Mouse (Mus musculus): ENCODE results near the gene Olfr645. TPM values are rescaled to one million over a fixed set of nuclear protein-coding genes. Genes with fewer than 3 reads are reported as not detected.
A peak's percentile ranks its signal among the peaks of the same experiment; 100 is the strongest.

Olfr645 gene
- not detected in 2 replicates for polyA plus RNA-seq (2012; ENCODE audit: insufficient read depth, low replicate concordance)

DNA sequence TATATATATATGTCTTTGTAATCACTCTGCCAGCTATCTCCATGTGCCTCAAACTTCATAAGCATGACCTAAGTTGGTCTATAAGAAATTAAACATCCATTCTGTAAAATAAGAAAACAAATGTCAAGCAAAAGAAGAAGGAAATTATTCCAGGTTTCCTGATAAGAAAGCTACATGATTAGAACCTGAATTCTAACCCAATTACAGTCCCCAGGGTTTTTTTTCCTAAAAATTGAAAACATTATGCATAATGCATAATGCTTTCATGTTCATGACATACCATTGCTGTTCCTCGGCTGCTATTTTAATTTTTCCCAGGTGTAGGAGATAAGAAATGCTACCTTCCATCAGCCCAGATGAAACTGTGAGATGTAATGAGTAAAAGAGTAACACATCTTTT, at the start of gene Olfr645:
Olfr645 (minus strand) TSS at position 101 of the 400 bp plus-strand sequence.
- Histone ChIP-seq H3K4me3 (replicated peaks) (no peak within 1 kb of the TSS), H3K9me3 (no peaks in the 10 kb centered on the region), H3K4me1 (peaks cover 3% of the 10 kb centered on the region; the same call in 1 of the 2 replicates), H3K27me3 (replicated peaks) (no peaks in the 10 kb centered on the region), H3K36me3 (replicated peaks; ENCODE audit: low read length) (no peaks in the 10 kb centered on the region)
- no peak for TF ChIP-seq FLI1 (IDR thresholded peaks at IDR 0.05; ENCODE audit: low read length)
- TF ChIP-seq GATA1 (IDR thresholded peaks at IDR 0.05; ENCODE audit: borderline replicate concordance, low read length) = no peak

GRCm38 (mm10) chr7:104129726-104130125, 44.5 kb upstream of the Olfr645 start, which contains the start of gene Ubqln5:
Gene Ubqln5 (minus strand): TSS chr7:104129826.
- Histone ChIP-seq H3K27me3 (replicated peaks) (no peaks in the 10 kb centered on the region), H3K4me1 (no peaks in the 10 kb centered on the region; the same call in 1 of the 2 replicates), H3K9me3 (no peaks in the 10 kb centered on the region), H3K4me3 (replicated peaks) (peak within 1 kb of the TSS; percentile 19), H3K36me3 (replicated peaks; ENCODE audit: low read length) (no peaks in the 10 kb centered on the region)
- TF ChIP-seq FLI1 (IDR thresholded peaks at IDR 0.05; ENCODE audit: low read length) (no peak), GATA1 (IDR thresholded peaks at IDR 0.05; ENCODE audit: borderline replicate concordance, low read length) (no peak)

DNA sequence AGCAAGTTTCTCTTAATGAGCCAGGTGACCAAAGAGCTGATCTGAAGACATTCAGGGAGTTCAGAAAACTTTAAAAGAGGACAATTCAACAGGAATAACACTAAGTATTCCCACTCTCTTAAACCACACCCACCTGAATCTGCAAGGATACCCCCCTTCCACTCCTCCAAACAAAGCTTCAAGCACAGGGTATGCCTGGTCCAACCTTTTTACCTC, 19.4 kb upstream of the Olfr645 start, which contains the start of gene Olfr646:
Olfr646 (plus strand) TSS at position 117 of the 216 bp plus-strand sequence.
- H3K27me3 ChIP-seq (replicated peaks) = no peaks in the 10 kb centered on the region
- TF ChIP-seq GATA1 (IDR thresholded peaks at IDR 0.05; ENCODE audit: borderline replicate concordance, low read length) (no peak), FLI1 (IDR thresholded peaks at IDR 0.05; ENCODE audit: low read length) (no peak)
- peak within 1 kb of the TSS; percentile 69 for H3K4me3 ChIP-seq (replicated peaks)
- peaks cover 34% of the 10 kb centered on the region for H3K4me1 ChIP-seq
- H3K9me3 ChIP-seq = no peaks in the 10 kb centered on the region
- H3K36me3 ChIP-seq (replicated peaks; ENCODE audit: low read length) = no peaks in the 10 kb centered on the region

DNA sequence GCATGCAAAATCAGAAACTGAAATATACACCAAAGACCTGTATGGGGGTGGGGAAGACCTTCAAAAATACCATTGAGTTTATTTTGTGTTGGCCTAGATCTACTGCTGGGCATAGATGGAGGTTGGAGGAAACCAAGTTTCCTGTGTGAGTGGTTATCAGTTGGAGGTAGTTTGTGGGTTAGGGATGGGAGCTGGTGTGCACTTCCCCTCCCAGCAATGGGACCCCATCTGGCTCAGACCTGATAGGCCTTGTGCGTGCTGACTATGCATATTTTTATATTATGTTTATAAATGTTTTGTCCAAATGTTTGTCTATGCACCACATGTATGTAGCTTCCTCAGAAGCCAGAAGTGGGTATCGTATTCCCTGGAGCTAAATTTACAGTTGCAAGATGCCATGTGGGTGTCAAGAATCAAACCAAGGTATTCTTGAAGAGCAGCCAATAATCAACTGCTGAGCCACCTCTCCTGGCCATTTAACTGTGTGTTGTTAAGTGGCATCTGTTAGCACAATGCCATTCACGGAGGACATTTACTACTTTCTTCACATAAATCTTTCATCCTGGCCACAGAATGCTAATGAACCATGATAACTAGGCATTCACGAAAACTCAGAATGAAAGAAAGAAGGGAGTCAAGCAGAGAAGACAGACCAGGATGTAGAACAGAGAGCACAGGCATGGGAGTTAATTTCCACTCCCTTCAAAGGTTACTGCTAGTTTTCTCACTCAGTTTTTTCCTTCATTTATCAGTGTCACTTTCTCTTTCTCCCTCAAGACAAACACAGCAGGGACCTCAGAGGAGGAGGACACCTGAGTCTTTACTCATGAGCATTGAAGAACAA, 18.9 kb upstream of the Olfr645 start:
- TF ChIP-seq GATA1 (IDR thresholded peaks at IDR 0.05; ENCODE audit: borderline replicate concordance, low read length) (peak; percentile 72; the same call in 1 of the 3 replicates), FLI1 (IDR thresholded peaks at IDR 0.05; ENCODE audit: low read length) (no peak)
- no peaks in the 10 kb centered on the region for H3K27me3 ChIP-seq (replicated peaks)

GRCm38 (mm10) chr7:104071769-104072168, 13.5 kb downstream of the Olfr645 start, which contains the start of gene Olfr644:
Gene Olfr644 (minus strand): TSS chr7:104071869.
- no peak within 1 kb of the TSS for H3K4me3 ChIP-seq (replicated peaks)
- TF ChIP-seq GATA1 (IDR thresholded peaks at IDR 0.05; ENCODE audit: borderline replicate concordance, low read length) = no peak
- no peak for TF ChIP-seq FLI1 (IDR thresholded peaks at IDR 0.05; ENCODE audit: low read length)

More for the DNA sequence above, 18.9 kb upstream of the Olfr645 start:
- no peaks in the 10 kb centered on the region for H3K36me3 ChIP-seq (replicated peaks; ENCODE audit: low read length)
- peaks cover 34% of the 10 kb centered on the region for H3K4me1 ChIP-seq
- H3K9me3 ChIP-seq = no peaks in the 10 kb centered on the region
- peak overlapping the region; percentile 69 for H3K4me3 ChIP-seq (replicated peaks)

DNA sequence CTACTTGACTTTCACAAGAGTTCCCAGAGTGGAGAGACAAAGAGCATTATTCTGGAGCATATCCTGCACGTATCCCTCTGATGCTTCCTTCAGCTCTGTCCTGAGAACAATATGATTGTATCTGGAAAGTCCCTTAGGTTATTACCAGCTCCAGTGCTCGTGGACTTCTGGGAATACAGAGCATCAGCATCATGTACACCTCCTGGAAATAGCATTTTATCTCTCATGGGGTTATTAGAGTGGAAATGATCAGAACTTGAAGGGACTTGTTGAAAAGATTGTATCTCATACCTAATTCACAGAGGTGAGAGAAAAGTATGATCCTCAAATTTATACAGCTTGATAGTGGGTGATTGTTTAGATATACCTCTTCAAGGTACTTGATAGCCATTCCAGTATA, 23.9 kb downstream of the Olfr645 start, which contains the start of gene 4930516K23Rik:
4930516K23Rik (minus strand) TSS at position 101 of the 400 bp plus-strand sequence.
- H3K4me3 ChIP-seq (replicated peaks) = no peak within 1 kb of the TSS
- no peaks in the 10 kb centered on the region for H3K27me3 ChIP-seq (replicated peaks)
- no peaks in the 10 kb centered on the region for H3K9me3 ChIP-seq
- TF ChIP-seq FLI1 (IDR thresholded peaks at IDR 0.05; ENCODE audit: low read length) = no peak
- no peak for TF ChIP-seq GATA1 (IDR thresholded peaks at IDR 0.05; ENCODE audit: borderline replicate concordance, low read length)
- no peaks in the 10 kb centered on the region for H3K36me3 ChIP-seq (replicated peaks; ENCODE audit: low read length)
- H3K4me1 ChIP-seq = peaks cover 9% of the 10 kb centered on the region

More at GRCm38 (mm10) chr7:104071769-104072168, 13.5 kb downstream of the Olfr645 start, which contains the start of gene Olfr644:
- Histone ChIP-seq H3K27me3 (replicated peaks) (no peaks in the 10 kb centered on the region), H3K4me1 (peaks cover 15% of the 10 kb centered on the region), H3K36me3 (replicated peaks; ENCODE audit: low read length) (no peaks in the 10 kb centered on the region), H3K9me3 (peaks cover 4% of the 10 kb centered on the region; the same call in 1 of the 2 replicates)

GRCm38 (mm10) chr7:104059215-104059614, 26.1 kb downstream of the Olfr645 start:
- TF ChIP-seq GATA1 (IDR thresholded peaks at IDR 0.05; ENCODE audit: borderline replicate concordance, low read length) (no peak), FLI1 (IDR thresholded peaks at IDR 0.05; ENCODE audit: low read length) (no peak)
- H3K36me3 ChIP-seq (replicated peaks; ENCODE audit: low read length) = no peaks in the 10 kb centered on the region

GRCm38 (mm10) chr7:104052566-104052965, 32.7 kb downstream of the Olfr645 start, which contains the start of gene Olfr642:
Gene Olfr642 (minus strand): TSS chr7:104052666.
- TF ChIP-seq FLI1 (IDR thresholded peaks at IDR 0.05; ENCODE audit: low read length) (no peak), GATA1 (IDR thresholded peaks at IDR 0.05; ENCODE audit: borderline replicate concordance, low read length) (no peak)

More at GRCm38 (mm10) chr7:104059215-104059614, 26.1 kb downstream of the Olfr645 start:
- Histone ChIP-seq H3K4me1 (peaks cover 9% of the 10 kb centered on the region), H3K9me3 (no peaks in the 10 kb centered on the region), H3K4me3 (replicated peaks) (no peak overlapping the region), H3K27me3 (replicated peaks) (no peaks in the 10 kb centered on the region)

DNA sequence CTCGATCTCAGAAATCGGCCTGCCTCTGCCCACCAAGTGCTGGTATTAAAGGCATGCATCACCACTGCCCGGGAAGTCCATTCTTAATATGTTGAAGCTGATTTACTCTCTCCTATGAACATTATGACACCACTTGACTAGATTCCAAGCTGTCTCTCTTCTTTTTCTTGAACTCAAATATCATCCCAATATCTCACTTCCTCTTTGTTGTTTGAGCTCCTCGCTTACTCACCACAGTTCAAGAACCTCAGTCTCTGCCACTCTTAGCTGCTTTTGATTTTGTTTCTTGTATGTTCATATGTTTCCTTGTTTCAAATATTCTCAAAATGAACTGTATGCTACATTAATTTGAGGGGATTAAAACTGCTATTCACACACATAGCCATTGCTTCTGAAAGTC, 34.5 kb downstream of the Olfr645 start:
- H3K27me3 ChIP-seq (replicated peaks) = no peaks in the 10 kb centered on the region
- H3K4me3 ChIP-seq (replicated peaks) = no peak overlapping the region
- H3K4me1 ChIP-seq = no peaks in the 10 kb centered on the region
- H3K36me3 ChIP-seq (replicated peaks; ENCODE audit: low read length) = no peaks in the 10 kb centered on the region
- TF ChIP-seq FLI1 (IDR thresholded peaks at IDR 0.05; ENCODE audit: low read length) (no peak), GATA1 (IDR thresholded peaks at IDR 0.05; ENCODE audit: borderline replicate concordance, low read length) (no peak)
- H3K9me3 ChIP-seq = no peaks in the 10 kb centered on the region

More at GRCm38 (mm10) chr7:104052566-104052965, 32.7 kb downstream of the Olfr645 start, which contains the start of gene Olfr642:
- Histone ChIP-seq H3K9me3 (no peaks in the 10 kb centered on the region), H3K4me1 (no peaks in the 10 kb centered on the region), H3K4me3 (replicated peaks) (no peak within 1 kb of the TSS), H3K27me3 (replicated peaks) (no peaks in the 10 kb centered on the region), H3K36me3 (replicated peaks; ENCODE audit: low read length) (no peaks in the 10 kb centered on the region)

DNA sequence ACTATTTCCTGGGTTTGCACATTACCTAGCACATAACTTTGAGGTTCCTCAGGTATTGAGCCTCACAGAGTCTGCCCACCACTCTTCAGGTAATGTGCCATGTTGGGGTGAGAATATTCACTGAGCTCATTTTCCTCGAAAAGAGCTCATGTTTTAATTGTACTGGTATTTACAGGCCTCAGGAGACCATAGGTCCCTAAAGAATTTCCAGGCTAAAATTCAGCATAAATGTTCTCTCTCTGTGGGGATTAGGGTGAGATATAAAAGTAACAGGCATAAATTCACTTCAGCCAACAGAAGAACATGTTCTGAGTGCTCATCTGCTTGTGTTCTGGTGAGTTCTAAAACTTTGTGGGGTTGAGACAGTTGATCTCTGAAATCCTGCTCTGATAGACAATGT, 50.1 kb downstream of the Olfr645 start, which contains the start of gene Olfr641:
Olfr641 (plus strand) TSS at position 301 of the 400 bp plus-strand sequence.
- Histone ChIP-seq H3K36me3 (replicated peaks; ENCODE audit: low read length) (no peaks in the 10 kb centered on the region), H3K27me3 (replicated peaks) (no peaks in the 10 kb centered on the region), H3K9me3 (no peaks in the 10 kb centered on the region), H3K4me1 (no peaks in the 10 kb centered on the region), H3K4me3 (replicated peaks) (no peak within 1 kb of the TSS)
- TF ChIP-seq GATA1 (IDR thresholded peaks at IDR 0.05; ENCODE audit: borderline replicate concordance, low read length) = no peak
- no peak for TF ChIP-seq FLI1 (IDR thresholded peaks at IDR 0.05; ENCODE audit: low read length)

Other genes with a start within 250 kb of the Olfr645 start
- not detected in 2 replicates for gene Hbb-bh2, start 244.9 kb downstream of the Olfr645 start, polyA plus RNA-seq (2012; ENCODE audit: insufficient read depth, low replicate concordance)
- not detected in 2 replicates for gene Hbb-bh1, start 242.3 kb downstream of the Olfr645 start, polyA plus RNA-seq (2012; ENCODE audit: insufficient read depth, low replicate concordance)
- 3.6 TPM in 1 of 2 replicates, not detected in the other for gene Hbb-y, start 232.2 kb downstream of the Olfr645 start, polyA plus RNA-seq (2012; ENCODE audit: insufficient read depth, low replicate concordance)
- not detected in 2 replicates for gene Olfr66, start 199.2 kb downstream of the Olfr645 start, polyA plus RNA-seq (2012; ENCODE audit: insufficient read depth, low replicate concordance)
- not detected in 2 replicates for gene Olfr64, start 191.0 kb downstream of the Olfr645 start, polyA plus RNA-seq (2012; ENCODE audit: insufficient read depth, low replicate concordance)
- gene Olfr65, start 182.0 kb downstream of the Olfr645 start, polyA plus RNA-seq (2012; ENCODE audit: insufficient read depth, low replicate concordance) = not detected in 2 replicates
- not detected in 2 replicates for gene Olfr631, start 156.6 kb downstream of the Olfr645 start, polyA plus RNA-seq (2012; ENCODE audit: insufficient read depth, low replicate concordance)
- not detected in 2 replicates for gene Olfr632, start 151.1 kb downstream of the Olfr645 start, polyA plus RNA-seq (2012; ENCODE audit: insufficient read depth, low replicate concordance)
- gene Olfr633, start 141.0 kb downstream of the Olfr645 start, polyA plus RNA-seq (2012; ENCODE audit: insufficient read depth, low replicate concordance) = not detected in 2 replicates
- gene Olfr635, start 114.3 kb downstream of the Olfr645 start, polyA plus RNA-seq (2012; ENCODE audit: insufficient read depth, low replicate concordance) = not detected in 2 replicates
- gene Olfr638, start 86.7 kb downstream of the Olfr645 start, polyA plus RNA-seq (2012; ENCODE audit: insufficient read depth, low replicate concordance) = not detected in 2 replicates
- gene Olfr639, start 68.2 kb downstream of the Olfr645 start, polyA plus RNA-seq (2012; ENCODE audit: insufficient read depth, low replicate concordance) = not detected in 2 replicates
- gene Olfr640, start 59.9 kb downstream of the Olfr645 start, polyA plus RNA-seq (2012; ENCODE audit: insufficient read depth, low replicate concordance) = not detected in 2 replicates
- gene Olfr641, start 50.0 kb downstream of the Olfr645 start, polyA plus RNA-seq (2012; ENCODE audit: insufficient read depth, low replicate concordance) = not detected in 2 replicates
- not detected in 2 replicates for gene Olfr642, start 32.8 kb downstream of the Olfr645 start, polyA plus RNA-seq (2012; ENCODE audit: insufficient read depth, low replicate concordance)
- 0.04 TPM in 1 of 2 replicates, not detected in the other for gene 4930516K23Rik, start 24.0 kb downstream of the Olfr645 start, polyA plus RNA-seq (2012; ENCODE audit: insufficient read depth, low replicate concordance)
- not detected in 2 replicates for gene Olfr644, start 13.6 kb downstream of the Olfr645 start, polyA plus RNA-seq (2012; ENCODE audit: insufficient read depth, low replicate concordance)
- 0.13 TPM in 1 of 2 replicates, not detected in the other for gene Olfr646, start 19.4 kb upstream of the Olfr645 start, polyA plus RNA-seq (2012; ENCODE audit: insufficient read depth, low replicate concordance)
- gene Ubqln5, start 44.4 kb upstream of the Olfr645 start, polyA plus RNA-seq (2012; ENCODE audit: insufficient read depth, low replicate concordance) = not detected in 2 replicates
- gene Olfr643, start 51.9 kb upstream of the Olfr645 start, polyA plus RNA-seq (2012; ENCODE audit: insufficient read depth, low replicate concordance) = not detected in 2 replicates
- not detected in 2 replicates for gene Ubqln3, start 57.8 kb upstream of the Olfr645 start, polyA plus RNA-seq (2012; ENCODE audit: insufficient read depth, low replicate concordance)
- 0.06 TPM in 1 of 2 replicates, not detected in the other for gene Ubqlnl, start 65.1 kb upstream of the Olfr645 start, polyA plus RNA-seq (2012; ENCODE audit: insufficient read depth, low replicate concordance)
- not detected in 2 replicates for gene Olfm5, start 79.4 kb upstream of the Olfr645 start, polyA plus RNA-seq (2012; ENCODE audit: insufficient read depth, low replicate concordance)
- not detected in 2 replicates for gene Olfr648, start 97.9 kb upstream of the Olfr645 start, polyA plus RNA-seq (2012; ENCODE audit: insufficient read depth, low replicate concordance)
- not detected in 2 replicates for gene Olfr649, start 110.5 kb upstream of the Olfr645 start, polyA plus RNA-seq (2012; ENCODE audit: insufficient read depth, low replicate concordance)
- 0.39 and 1.5 TPM in 2 replicates for gene Trim6, start 133.3 kb upstream of the Olfr645 start, polyA plus RNA-seq (2012; ENCODE audit: insufficient read depth, low replicate concordance)
- 0.30 TPM in 1 of 2 replicates, not detected in the other for gene Trim34a, start 159.0 kb upstream of the Olfr645 start, polyA plus RNA-seq (2012; ENCODE audit: insufficient read depth, low replicate concordance)
- gene Trim5, start 202.6 kb upstream of the Olfr645 start, polyA plus RNA-seq (2012; ENCODE audit: insufficient read depth, low replicate concordance) = 0.08 TPM in 1 of 2 replicates, not detected in the other
- not detected in 2 replicates for gene Trim12a, start 230.0 kb upstream of the Olfr645 start, polyA plus RNA-seq (2012; ENCODE audit: insufficient read depth, low replicate concordance)
- gene Trim34b, start 244.0 kb upstream of the Olfr645 start, polyA plus RNA-seq (2012; ENCODE audit: insufficient read depth, low replicate concordance) = 0.28 TPM in 1 of 2 replicates, not detected in the other

Data from megakaryocyte, embryonic 14.5 days (primary cell).